Mouse (Mus musculus) limb, embryonic 14.5 days (tissue): ENCODE data around the gene Gtdc1. TPM values are rescaled to one million over a fixed set of nuclear protein-coding genes. Genes with fewer than 3 reads are reported as not detected.
A peak's percentile ranks its signal among the peaks of the same experiment; 100 is the strongest.

Source experiments
- ATAC-seq: fragments of 200-750 bp; cut with Nextera tagmentation; 2 replicates; pipeline ENCODE4 v1.8.0; 2017; ENCODE audit warnings: low read depth, moderate number of reproducible peaks, moderate TSS enrichment; ENCODE audit not compliant: low FRiP score
- DNase-seq: peaks from one replicate; pipeline ENCODE4 v3.0.0-alpha.2; 2015; ENCODE audit warnings: low spot score
- H3K27ac ChIP-seq: fragments of 300-500 bp; sonication (generic); replicated peaks from 2 replicates; pipeline ENCODE4 v1.5.1; 2014; ENCODE audit warnings: low read depth, mild to moderate bottlenecking, low read length, moderate library complexity, mixed read lengths
- H3K27me3 ChIP-seq: fragments of 300-500 bp; sonication (generic); 2 replicates; pipeline ENCODE4 v1.6.1; 2014; ENCODE audit warnings: low read length, mixed read lengths; ENCODE audit not compliant: control insufficient read depth, insufficient read depth
- H3K36me3 ChIP-seq: fragments of 300-500 bp; sonication (generic); 2 replicates; pipeline ENCODE4 v1.6.1; 2014; ENCODE audit warnings: mild to moderate bottlenecking, low read length, moderate library complexity, mixed read lengths; ENCODE audit not compliant: control insufficient read depth, insufficient read depth
- H3K4me1 ChIP-seq: fragments of 300-500 bp; sonication (generic); 2 replicates; pipeline ENCODE4 v1.6.1; 2014; ENCODE audit warnings: antibody characterized with exemption, low read length, mixed read lengths; ENCODE audit not compliant: control insufficient read depth, insufficient read depth
- H3K4me2 ChIP-seq: fragments of 300-500 bp; sonication (generic); replicated peaks from 2 replicates; pipeline ENCODE4 v1.6.1; 2014; ENCODE audit warnings: low read depth, mild to moderate bottlenecking, low read length, moderate library complexity; ENCODE audit not compliant: severe bottlenecking
- H3K4me3 ChIP-seq: fragments of 300-500 bp; sonication (generic); replicated peaks from 2 replicates; pipeline ENCODE4 v1.5.1; 2014; ENCODE audit warnings: low read length
- H3K9ac ChIP-seq: fragments of 300-500 bp; sonication (generic); 2 replicates; pipeline ENCODE4 v1.6.1; 2014; ENCODE audit warnings: mild to moderate bottlenecking, low read depth, low read length, moderate library complexity; ENCODE audit not compliant: severe bottlenecking
- H3K9me3 ChIP-seq: fragments of 300-500 bp; sonication (generic); 2 replicates; pipeline ENCODE4 v1.6.1; 2016; ENCODE audit warnings: low read length; ENCODE audit not compliant: control insufficient read depth
- POLR2A ChIP-seq: fragments of 200-500 bp; IDR thresholded peaks from 2 replicates; pipeline ENCODE4 v1.8.0; 2012; ENCODE audit warnings: inconsistent platforms, mild to moderate bottlenecking, moderate library complexity, borderline replicate concordance; ENCODE audit not compliant: insufficient read depth, insufficient read length; ENCODE audit errors: extremely low read depth
- WGBS: fragments of 180-500 bp; shearing (Covaris S2); extraction: QIAGEN DNeasy Blood & Tissue Kit; methylation state at CpG from one replicate; pipeline ENCODE4 v1.1.7; 2014; 5-methylcytosine and 5-hydroxymethylcytosine counted together
- polyA plus RNA-seq, 2 experiments: library from polyadenylated mRNA; depleted of rRNA in 1 of 2; stranded (reverse) in 1 of 2; unstranded in 1 of 2; fragments of >200 nt; fragmentation: Nextera tagmentation in 1 of 2; extraction: Ambion mirVana in 1 of 2; gene quantifications; 2 replicates each; pipeline versions ENCODE4 v1.2.1 to v1.2.3; 2012 to 2014

Gtdc1 gene
- polyA plus RNA-seq (2012; rRNA removed), result 22.9 and 23.7 TPM in 2 replicates
- 14.3 and 25.0 TPM in 2 replicates for polyA plus RNA-seq (2014; fragmentation: Nextera tagmentation; extraction: Ambion mirVana)

GRCm38 (mm10) chr2:44927482-44927811 lies at the start of gene Gtdc1:
Gene Gtdc1 (minus strand): TSS chr2:44927657.
- no peak; the same call in 1 of the 2 replicates for ATAC-seq
- H3K9me3 ChIP-seq, result no peaks in the 10 kb centered on the region
- no peak for DNase-seq
- H3K4me1 ChIP-seq, result peaks cover 6% of the 10 kb centered on the region
- peak within 1 kb of the TSS; percentile 83 for H3K4me2 ChIP-seq
- H3K27me3 ChIP-seq, result no peaks in the 10 kb centered on the region
- peak within 1 kb of the TSS; percentile 77 for H3K4me3 ChIP-seq
- WGBS, result under 1% methylated on average over 27 of the region's 27 CpGs
- no peaks in the 10 kb centered on the region for H3K36me3 ChIP-seq
- H3K9ac ChIP-seq, result peak within 1 kb of the TSS; percentile 94
- H3K27ac ChIP-seq, result peak within 1 kb of the TSS; percentile 95
- no peak for TF ChIP-seq POLR2A

GRCm38 (mm10) chr2:44977051-44977450 lies 49.6 kb upstream of the Gtdc1 start:
- TF ChIP-seq POLR2A, result no peak
- no peak overlapping the region for H3K27ac ChIP-seq
- no peak overlapping the region for H3K4me2 ChIP-seq
- H3K27me3 ChIP-seq, result no peaks in the 10 kb centered on the region
- ATAC-seq (no peak), DNase-seq (no peak)
- no peaks in the 10 kb centered on the region for H3K36me3 ChIP-seq
- H3K9ac ChIP-seq, result no peak overlapping the region
- no peak overlapping the region for H3K4me3 ChIP-seq
- H3K4me1 ChIP-seq, result peaks cover 11% of the 10 kb centered on the region; the same call in 1 of the 2 replicates
- H3K9me3 ChIP-seq, result no peaks in the 10 kb centered on the region
- WGBS, result 52% methylated on average over 3 of the region's 3 CpGs

GRCm38 (mm10) chr2:44976484-44976883 lies 49.0 kb upstream of the Gtdc1 start:
- Histone ChIP-seq H3K4me2 (no peak overlapping the region), H3K27ac (no peak overlapping the region), H3K36me3 (no peaks in the 10 kb centered on the region), H3K9ac (no peak overlapping the region), H3K4me1 (peaks cover 11% of the 10 kb centered on the region; the same call in 1 of the 2 replicates), H3K4me3 (no peak overlapping the region), H3K9me3 (no peaks in the 10 kb centered on the region), H3K27me3 (no peaks in the 10 kb centered on the region)
- DNase-seq, result no peak
- 38% methylated on average over 4 of the region's 4 CpGs for WGBS
- no peak for ATAC-seq
- TF ChIP-seq POLR2A, result no peak

GRCm38 (mm10) chr2:44973828-44974227 lies 46.4 kb upstream of the Gtdc1 start:
- WGBS, result 86% methylated on average over 6 of the region's 6 CpGs
- no peak overlapping the region for H3K9ac ChIP-seq
- H3K4me3 ChIP-seq, result no peak overlapping the region
- no peak for TF ChIP-seq POLR2A
- H3K4me2 ChIP-seq, result no peak overlapping the region
- ATAC-seq (no peak), DNase-seq (no peak)
- no peak overlapping the region for H3K27ac ChIP-seq
- no peaks in the 10 kb centered on the region for H3K9me3 ChIP-seq
- H3K27me3 ChIP-seq, result no peaks in the 10 kb centered on the region
- peaks cover under 1% of the 10 kb centered on the region; the same call in 1 of the 2 replicates for H3K4me1 ChIP-seq
- H3K36me3 ChIP-seq, result no peaks in the 10 kb centered on the region

- Histone ChIP-seq H3K9ac (no peak overlapping the region), H3K36me3 (no peaks in the 10 kb centered on the region), H3K27me3 (no peaks in the 10 kb centered on the region), H3K9me3 (no peaks in the 10 kb centered on the region), H3K27ac (no peak overlapping the region), H3K4me2 (no peak overlapping the region), H3K4me3 (no peak overlapping the region), H3K4me1 (no peaks in the 10 kb centered on the region)
- DNase-seq, result no peak
- no peak for ATAC-seq
- WGBS, result 90% methylated on average over 6 of the region's 6 CpGs
- no peak for TF ChIP-seq POLR2A
Observed at GRCm38 (mm10) chr2:44970087-44970646, 42.7 kb upstream of the Gtdc1 start.
